Mouse (Mus musculus): ENCODE measurements at regions not wholly inside any gene's neighbourhood (a gene's known extent, or its start where the extent isn't known, plus 50 kb on each side); places are given as distances from the start of the nearest gene placed in this dataset.

DNA sequence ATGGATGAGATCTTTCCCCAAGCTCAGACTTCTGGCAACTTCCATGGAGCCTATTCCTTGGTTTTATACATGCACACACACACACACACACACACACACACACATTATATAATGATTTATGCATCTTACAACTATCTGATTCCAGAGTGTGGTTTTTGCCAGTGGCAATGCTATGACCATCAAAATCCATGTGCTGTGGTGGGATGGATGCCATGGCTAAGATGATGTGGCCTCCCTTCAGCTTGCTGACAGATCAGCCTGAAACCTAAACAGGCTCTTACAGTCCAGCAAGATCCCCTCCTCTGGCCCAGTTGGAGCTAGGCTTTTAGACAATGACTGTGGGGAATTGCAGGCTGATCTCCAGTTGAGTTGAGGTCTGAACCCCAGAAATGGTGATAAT, 187.1 kb downstream of the Xxylt1 start:
- no peak overlapping the region for H3K27ac ChIP-seq
- no peak overlapping the region for H3K4me3 ChIP-seq
- ATAC-seq (ENCODE audit: low FRiP score): no peak
- no peaks in the 10 kb centered on the region for H3K36me3 ChIP-seq
- no peak overlapping the region for H3K9ac ChIP-seq
- H3K27me3 ChIP-seq: no peaks in the 10 kb centered on the region
- H3K9me3 ChIP-seq: peaks cover 6% of the 10 kb centered on the region; the same call in 1 of the 2 replicates
- H3K4me2 ChIP-seq: no peak overlapping the region
- H3K4me1 ChIP-seq (replicated peaks): no peaks in the 10 kb centered on the region

DNA sequence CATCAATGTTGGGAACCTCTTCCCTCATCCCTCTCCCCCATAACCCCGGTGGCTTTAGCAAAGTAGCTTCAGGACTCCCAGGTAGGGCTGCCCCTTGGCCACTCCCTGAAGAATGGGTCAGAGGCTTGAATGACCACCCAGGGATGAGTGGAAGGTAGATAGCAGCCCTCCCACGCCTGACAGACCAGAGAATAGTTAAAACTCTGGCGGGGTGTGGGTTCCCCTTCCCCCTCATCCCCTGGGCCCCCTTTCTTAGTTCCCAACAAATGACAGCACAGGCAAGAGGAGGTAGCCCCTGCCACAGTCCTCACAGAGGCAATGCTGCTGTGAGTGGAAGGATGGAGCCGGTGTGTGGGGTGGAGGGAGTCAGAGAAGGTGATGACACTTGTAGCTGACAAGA, 186.2 kb downstream of the Xxylt1 start:
- no peak overlapping the region for H3K4me3 ChIP-seq
- no peak for ATAC-seq (ENCODE audit: low FRiP score)
- 93% methylated on average over 4 of the region's 4 CpGs for WGBS
- no peaks in the 10 kb centered on the region for H3K4me1 ChIP-seq (replicated peaks)
- no peak overlapping the region for H3K27ac ChIP-seq
- no peaks in the 10 kb centered on the region for H3K27me3 ChIP-seq
- no peak overlapping the region for H3K9ac ChIP-seq
- no peak overlapping the region for H3K4me2 ChIP-seq
- H3K9me3 ChIP-seq: peaks cover 6% of the 10 kb centered on the region; the same call in 1 of the 2 replicates
- H3K36me3 ChIP-seq: no peaks in the 10 kb centered on the region

DNA sequence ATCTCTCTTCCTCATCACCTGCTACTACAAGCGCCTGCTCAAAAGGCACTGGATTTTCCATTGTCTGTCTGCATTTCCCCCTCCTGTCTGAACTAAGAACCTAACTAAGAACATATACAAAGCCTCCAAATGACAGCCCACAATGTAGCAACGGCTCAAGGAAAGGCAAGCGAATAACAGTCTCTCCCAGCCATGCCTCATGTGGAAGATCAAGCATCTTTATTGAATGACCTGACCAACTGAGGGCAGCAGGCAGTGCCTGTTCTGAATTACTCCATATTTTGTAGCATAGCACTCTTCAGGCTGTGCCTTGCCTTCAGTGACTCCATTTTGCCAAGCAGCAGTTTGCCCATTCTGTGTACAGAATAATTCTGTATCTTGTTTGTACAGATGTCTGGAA, 183.9 kb downstream of the Xxylt1 start:
- ATAC-seq (ENCODE audit: low FRiP score): no peak
- Histone ChIP-seq H3K36me3 (no peaks in the 10 kb centered on the region), H3K27me3 (no peaks in the 10 kb centered on the region), H3K4me2 (no peak overlapping the region), H3K4me3 (no peak overlapping the region), H3K4me1 (replicated peaks) (no peaks in the 10 kb centered on the region), H3K9me3 (no peaks in the 10 kb centered on the region), H3K9ac (no peak overlapping the region), H3K27ac (no peak overlapping the region)
- WGBS: 94% methylated on average over 3 of the region's 3 CpGs

DNA sequence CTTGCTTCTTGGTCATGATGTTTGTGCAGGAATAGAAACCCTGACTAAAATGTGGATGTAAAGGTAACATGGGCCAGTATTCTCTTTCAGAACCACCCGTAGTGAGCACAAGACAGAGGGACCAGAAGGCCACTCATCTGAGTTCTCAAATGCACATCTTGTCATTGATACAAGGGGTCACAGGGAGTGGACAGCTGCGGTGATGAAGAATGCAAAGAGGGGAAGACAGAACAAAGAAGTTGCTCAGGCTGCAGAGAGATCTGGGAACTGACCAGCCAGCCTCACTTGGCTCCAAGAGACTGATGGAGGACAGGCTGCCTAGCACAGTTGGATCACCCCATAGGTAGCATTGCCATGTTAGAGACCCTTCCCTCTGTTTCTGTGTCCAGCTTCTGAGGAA, 181.1 kb downstream of the Xxylt1 start:
- WGBS: 83% methylated on average over 2 of the region's 2 CpGs
- H3K27ac ChIP-seq: no peak overlapping the region
- no peak for ATAC-seq (ENCODE audit: low FRiP score)

DNA sequence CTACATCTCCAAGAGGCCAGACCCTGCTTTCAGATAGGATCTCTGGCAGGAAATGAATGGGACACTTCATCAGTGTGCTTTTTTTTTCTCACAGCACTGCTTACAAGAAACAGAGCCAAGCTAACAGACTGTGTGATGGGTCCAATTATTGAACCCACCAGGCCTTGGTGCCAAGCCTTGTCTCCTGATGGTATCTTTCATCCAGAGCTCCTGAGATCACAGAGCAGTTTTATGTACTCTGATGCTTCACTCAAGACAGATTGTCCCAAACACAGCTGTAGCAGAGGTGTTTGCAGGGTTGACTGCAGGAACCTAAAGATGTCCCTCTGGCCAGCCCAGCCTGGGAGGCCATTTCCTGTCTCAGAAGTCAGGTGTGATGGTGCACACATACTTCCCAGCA, 179.9 kb downstream of the Xxylt1 start:
- no peak for ATAC-seq (ENCODE audit: low FRiP score)
- Histone ChIP-seq H3K9me3 (peaks cover 22% of the 10 kb centered on the region), H3K4me3 (no peak overlapping the region), H3K27me3 (no peaks in the 10 kb centered on the region), H3K4me2 (no peak overlapping the region), H3K36me3 (no peaks in the 10 kb centered on the region), H3K9ac (no peak overlapping the region), H3K27ac (no peak overlapping the region), H3K4me1 (replicated peaks) (no peaks in the 10 kb centered on the region)

More for the DNA sequence above, 181.1 kb downstream of the Xxylt1 start:
- Histone ChIP-seq H3K9ac (no peak overlapping the region), H3K9me3 (peaks cover 21% of the 10 kb centered on the region), H3K4me3 (no peak overlapping the region), H3K36me3 (no peaks in the 10 kb centered on the region), H3K4me1 (replicated peaks) (no peaks in the 10 kb centered on the region), H3K4me2 (no peak overlapping the region), H3K27me3 (no peaks in the 10 kb centered on the region)
